Mouse (Mus musculus) testis, adult 2 months (tissue): ENCODE results near the gene Adamts4.

Experiments used
- CTCF ChIP-seq: fragments of 200-500 bp; IDR thresholded peaks from 2 replicates; pipeline ENCODE4 v1.5.1; 2012; ENCODE audit warnings: low read depth, mild to moderate bottlenecking, inconsistent platforms, low read length, moderate library complexity; ENCODE audit not compliant: control insufficient read depth, insufficient read depth, insufficient replicate concordance
- POLR2A ChIP-seq: fragments of 200-500 bp; IDR thresholded peaks from 2 replicates; pipeline ENCODE4 v1.6.1; 2012; ENCODE audit warnings: low read depth, mild to moderate bottlenecking, inconsistent platforms, low read length, moderate library complexity; ENCODE audit not compliant: control insufficient read depth

DNA sequence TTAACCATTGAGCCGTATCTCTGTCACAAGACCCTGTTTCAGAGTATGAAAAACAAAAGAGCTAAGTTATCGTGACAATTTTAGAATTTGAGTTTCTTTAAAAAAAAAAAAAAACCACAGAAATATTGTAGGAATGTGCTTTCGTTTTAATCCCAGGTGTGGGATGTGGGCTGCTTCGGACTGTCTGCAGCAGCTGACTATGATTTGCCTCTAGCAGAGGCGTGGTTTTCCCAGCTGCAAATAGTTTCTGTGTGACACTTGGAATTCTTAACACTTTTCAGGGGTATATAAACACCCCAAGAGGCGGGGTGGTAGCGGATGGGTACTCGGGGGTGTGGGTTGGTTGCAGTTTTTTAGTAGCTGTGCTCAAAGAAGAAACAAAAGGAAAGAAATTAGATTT is 4.9 kb upstream of the Adamts4 start:
- no peak for TF ChIP-seq CTCF
- TF ChIP-seq POLR2A: no peak
